Mouse (Mus musculus) neutrophil, adult 59 days (primary cell): Measurements from ENCODE around the gene Igfbp1. TPM values are rescaled to one million over a fixed set of nuclear protein-coding genes. Genes with fewer than 3 reads are reported as not detected.

Source experiments
- total RNA-seq, 2 experiments: library from RNA; stranded (reverse); gene quantifications; 1 replicate in 1 of 2; 2 replicates in 1 of 2; pipeline ENCODE4 v1.2.4; 2023

Gene Igfbp1
- not detected for total RNA-seq

GRCm38 (mm10) chr11:7197491-7197941 is at the start of gene Igfbp1:
Gene Igfbp1 (plus strand): TSS chr11:7197782.

DNA sequence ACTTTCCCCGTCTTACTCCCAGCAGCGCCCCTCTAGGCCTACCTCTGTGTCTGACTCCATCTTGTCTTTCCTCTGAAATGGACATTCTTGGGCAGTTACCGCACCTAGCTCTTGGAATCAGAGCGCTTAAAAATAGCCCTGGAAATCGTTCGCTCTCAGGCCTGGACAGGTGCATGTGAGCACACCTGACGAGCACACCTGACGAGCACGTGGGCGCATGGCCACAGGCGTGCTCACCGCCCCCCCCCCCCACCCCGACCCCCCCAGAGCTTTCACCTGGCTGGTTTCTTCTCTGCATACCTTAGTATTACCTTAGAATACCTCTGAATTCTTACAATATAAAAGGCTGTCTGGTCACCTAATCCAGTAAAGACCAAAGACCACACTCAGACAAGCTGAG is 9.1 kb upstream of the Igfbp1 start, which contains the start of gene Gm11985:
Gm11985 (minus strand) TSS at position 101 of the 400 bp plus-strand sequence.

GRCm38 (mm10) chr11:7213501-7214341 is 16.1 kb downstream of the Igfbp1 start, which contains the start of gene Igfbp3:
Gene Igfbp3 (minus strand): TSS chr11:7213923.

Other genes starting within 250 kb of the Igfbp1 start
- not detected for gene Adcy1, start 134.3 kb upstream of the Igfbp1 start, total RNA-seq
- gene Gm11985, start 9.2 kb upstream of the Igfbp1 start, total RNA-seq: not detected
- not detected for gene Igfbp3, start 16.1 kb downstream of the Igfbp1 start, total RNA-seq